Mouse (Mus musculus): ENCODE data around the gene Trpc1.

DNA sequence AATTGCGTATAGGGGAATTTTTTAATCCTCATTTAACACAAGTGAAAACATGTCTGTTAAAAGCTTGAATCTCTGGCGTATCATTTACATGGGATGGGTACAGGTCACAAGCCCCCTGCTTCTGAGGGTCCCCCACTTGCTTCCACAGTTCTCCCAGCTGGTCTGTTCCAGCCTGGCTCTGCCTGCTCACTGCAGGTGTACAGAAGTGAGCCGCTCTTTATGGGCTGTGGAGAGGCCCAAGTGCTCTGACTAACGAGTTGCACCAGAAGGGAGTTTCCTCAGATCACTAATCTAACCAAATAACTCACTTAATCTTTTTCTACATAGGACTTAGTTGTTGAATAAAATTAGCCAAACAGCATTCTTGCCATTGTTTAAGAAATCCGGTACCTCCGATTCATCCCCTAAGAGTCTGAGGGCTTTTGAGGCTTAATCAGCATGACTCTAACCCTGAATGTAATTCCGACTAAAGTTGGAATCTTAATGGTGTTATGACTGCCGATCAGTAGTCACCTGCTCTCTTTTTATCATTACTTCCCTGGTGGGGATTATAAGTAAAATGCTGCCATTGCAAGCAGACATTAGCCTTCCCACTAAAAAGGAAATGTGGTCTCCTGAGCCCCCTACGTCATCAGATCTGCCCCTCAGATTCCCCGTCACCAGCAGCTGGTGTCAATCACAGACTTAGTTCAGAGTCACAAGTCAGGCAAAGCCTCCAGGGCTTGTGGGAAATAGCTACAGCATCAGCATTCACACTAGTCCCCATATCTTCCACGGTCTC, 64.3 kb downstream of the Trpc1 start:
- TF ChIP-seq CTCF (IDR thresholded peaks at IDR 0.05; ENCODE audit: extremely low read depth, insufficient read depth, low read length) (no peak), POLR2A (IDR thresholded peaks at IDR 0.05; ENCODE audit: extremely low read depth, insufficient read depth, low read length) (no peak)

Data from cortical plate, adult 2 months (tissue).